Mouse (Mus musculus) yolk sac, embryonic 10.5 days (tissue): ENCODE results near the gene St6galnac5.
A peak's percentile ranks its signal among the peaks of the same experiment; 100 is the strongest.
"Not testable (repeated sequence)": the region's sequence is repeated elsewhere in the genome, so short reads cannot be mapped to it uniquely, and the experiment has no call there.

Experiments used
- DNase-seq: peaks from one replicate; pipeline ENCODE4 v3.0.0-alpha.2; 2017; ENCODE audit warnings: low spot score

The St6galnac5 gene

GRCm38 (mm10) chr3:152784353-152784752 lies 197.7 kb downstream of the St6galnac5 start:
- DNase-seq, result not testable (repeated sequence)

GRCm38 (mm10) chr3:152783792-152784191 lies 198.3 kb downstream of the St6galnac5 start:
- DNase-seq, result peak; percentile 42

GRCm38 (mm10) chr3:152779819-152780218 lies 202.2 kb downstream of the St6galnac5 start:
- DNase-seq, result no peak

- no peak for DNase-seq
These were observed 205.0 kb downstream of the St6galnac5 start for GRCm38 (mm10) chr3:152776872-152777540.

- DNase-seq, result no peak
These were observed 205.7 kb downstream of the St6galnac5 start for GRCm38 (mm10) chr3:152776363-152776762.

- no peak for DNase-seq
These were observed 212.0 kb downstream of the St6galnac5 start for GRCm38 (mm10) chr3:152770056-152770455.

GRCm38 (mm10) chr3:152767485-152767884 lies 214.6 kb downstream of the St6galnac5 start:
- no peak for DNase-seq
